Mouse (Mus musculus) lung, embryonic 15.5 days (tissue): ENCODE data around the gene Ecel1. TPM values are rescaled to one million over a fixed set of nuclear protein-coding genes. Genes with fewer than 3 reads are reported as not detected.

Experiments
- ATAC-seq: fragments of 200-750 bp; cut with Nextera tagmentation; 2 replicates; pipeline ENCODE4 v1.8.0; 2017; ENCODE audit warnings: moderate number of reproducible peaks, borderline replicate concordance; ENCODE audit not compliant: low FRiP score, low TSS enrichment; ENCODE audit errors: extremely low read depth
- H3K27ac ChIP-seq: fragments of 300-500 bp; sonication (generic); 2 replicates; pipeline ENCODE4 v1.5.1; 2015; ENCODE audit warnings: moderate library complexity, mild to moderate bottlenecking, inconsistent platforms
- H3K27me3 ChIP-seq: fragments of 300-500 bp; sonication (generic); 2 replicates; pipeline ENCODE4 v1.6.1; 2015; ENCODE audit warnings: inconsistent platforms
- H3K36me3 ChIP-seq: fragments of 300-500 bp; sonication (generic); 2 replicates; pipeline ENCODE4 v1.6.1; 2015; ENCODE audit warnings: inconsistent platforms
- H3K4me1 ChIP-seq: fragments of 300-500 bp; sonication (generic); 2 replicates; pipeline ENCODE4 v1.6.1; 2015; ENCODE audit warnings: inconsistent platforms
- H3K4me2 ChIP-seq: fragments of 300-500 bp; sonication (generic); 2 replicates; pipeline ENCODE4 v1.6.1; 2015; ENCODE audit warnings: inconsistent platforms, mild to moderate bottlenecking, moderate library complexity
- H3K4me3 ChIP-seq: fragments of 300-500 bp; sonication (generic); 2 replicates; pipeline ENCODE4 v1.5.1; 2015; ENCODE audit warnings: mild to moderate bottlenecking, inconsistent platforms
- H3K9ac ChIP-seq: fragments of 300-500 bp; sonication (generic); 2 replicates; pipeline ENCODE4 v1.6.1; 2015; ENCODE audit warnings: inconsistent platforms
- H3K9me3 ChIP-seq: fragments of 300-500 bp; sonication (generic); 2 replicates; pipeline ENCODE4 v1.6.1; 2016; ENCODE audit warnings: inconsistent platforms
- WGBS: fragments of 180-500 bp; shearing (Covaris S2); methylation state at CpG from one replicate; pipeline ENCODE4 v1.1.7; 2015; 5-methylcytosine and 5-hydroxymethylcytosine counted together
- polyA plus RNA-seq: library from polyadenylated mRNA; unstranded; fragments of >200 nt; fragmentation: Nextera tagmentation; extraction: Ambion mirVana; gene quantifications from 2 replicates; pipeline ENCODE4 v1.2.1, GENCODE M21; 2015

Ecel1 gene
- polyA plus RNA-seq, 1 experiment from 2014 or later, result 1.2 TPM

GRCm38 (mm10) chr1:87164796-87165184 is 8.5 kb upstream of the Ecel1 start:
- Histone ChIP-seq H3K27ac (no peak overlapping the region), H3K9ac (no peak overlapping the region), H3K27me3 (peaks cover 48% of the 10 kb centered on the region; the same call in 1 of the 2 replicates), H3K4me3 (no peak overlapping the region), H3K4me2 (no peak overlapping the region), H3K36me3 (no peaks in the 10 kb centered on the region), H3K4me1 (no peaks in the 10 kb centered on the region), H3K9me3 (no peaks in the 10 kb centered on the region)
- 45% methylated on average over 9 of the region's 9 CpGs for WGBS
- no peak for ATAC-seq

DNA sequence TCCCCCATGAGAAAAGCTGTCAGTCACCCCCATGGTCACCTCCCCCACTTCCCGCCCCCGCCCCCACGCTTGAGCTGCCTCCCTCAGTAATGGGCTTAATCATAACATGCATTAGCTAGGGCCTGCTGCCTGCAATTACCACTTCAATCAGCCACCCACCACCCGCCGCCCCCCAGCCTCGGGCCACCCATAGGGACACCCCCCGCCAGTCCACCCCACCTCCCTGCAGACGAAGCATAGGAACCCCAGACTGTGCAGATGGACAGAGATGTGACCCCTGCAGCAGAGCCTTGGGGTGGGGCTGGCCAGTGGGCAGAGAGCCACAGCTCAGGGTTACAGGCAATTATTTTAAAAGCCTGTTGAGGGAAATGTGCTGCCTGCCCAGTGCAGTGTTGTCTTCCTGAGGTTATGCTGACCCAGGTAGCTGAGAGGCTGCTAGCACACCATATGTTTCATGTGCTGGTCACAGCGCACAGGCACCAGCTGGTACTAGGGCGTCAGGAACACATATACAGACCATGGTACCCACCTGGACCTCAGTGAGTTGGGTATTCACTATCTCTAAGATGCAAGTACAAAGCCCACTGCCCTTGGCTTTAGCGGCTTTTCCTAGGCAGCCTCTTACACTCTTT is 8.0 kb upstream of the Ecel1 start:
- Histone ChIP-seq H3K4me3 (no peak overlapping the region), H3K27ac (no peak overlapping the region), H3K4me1 (no peaks in the 10 kb centered on the region), H3K9ac (no peak overlapping the region), H3K36me3 (no peaks in the 10 kb centered on the region), H3K4me2 (no peak overlapping the region), H3K27me3 (peaks cover 46% of the 10 kb centered on the region; the same call in 1 of the 2 replicates), H3K9me3 (no peaks in the 10 kb centered on the region)
- no peak for ATAC-seq
- WGBS, result 23% methylated on average over 11 of the region's 11 CpGs

DNA sequence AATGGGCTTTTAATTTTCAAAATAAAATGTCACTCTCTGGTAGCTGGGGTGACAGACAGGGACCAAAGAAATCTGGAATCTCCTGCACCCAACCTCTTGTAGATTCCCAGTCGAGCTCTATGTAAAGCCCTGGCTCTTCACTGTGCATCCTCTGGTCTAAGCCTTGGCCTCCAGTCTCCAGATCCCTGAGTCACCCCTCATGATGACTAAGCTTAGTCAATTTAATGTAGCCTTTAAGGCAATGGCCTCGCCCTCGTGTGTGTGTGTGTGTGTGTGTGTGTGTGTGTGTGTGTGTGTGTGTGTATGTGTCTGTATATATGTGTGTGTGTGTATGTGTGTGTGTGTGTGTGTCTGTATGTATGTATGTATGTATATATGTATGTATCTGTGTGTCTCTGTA is 3.1 kb upstream of the Ecel1 start:
- H3K9ac ChIP-seq, result no peak overlapping the region
- H3K4me1 ChIP-seq, result peaks cover 14% of the 10 kb centered on the region
- H3K4me3 ChIP-seq, result no peak overlapping the region
- no peak overlapping the region for H3K27ac ChIP-seq
- H3K27me3 ChIP-seq, result peaks cover 65% of the 10 kb centered on the region
- no peaks in the 10 kb centered on the region for H3K9me3 ChIP-seq
- no peak overlapping the region for H3K4me2 ChIP-seq
- no peaks in the 10 kb centered on the region for H3K36me3 ChIP-seq
- ATAC-seq, result no peak
- WGBS, result 62% methylated on average over 3 of the region's 3 CpGs

- 1% methylated on average over 33 of the region's 56 CpGs for WGBS
- Histone ChIP-seq H3K9me3 (no peaks in the 10 kb centered on the region), H3K36me3 (no peaks in the 10 kb centered on the region), H3K9ac (no peak overlapping the region), H3K4me2 (peak overlapping the region; percentile 55), H3K27me3 (peaks cover 95% of the 10 kb centered on the region), H3K4me3 (peak overlapping the region; percentile 35), H3K4me1 (peaks cover 21% of the 10 kb centered on the region), H3K27ac (no peak overlapping the region)
- ATAC-seq, result no peak
Measured at GRCm38 (mm10) chr1:87155531-87156198, 656 bp downstream of the Ecel1 start.

GRCm38 (mm10) chr1:87154501-87155120 is 1.7 kb downstream of the Ecel1 start:
- Histone ChIP-seq H3K27me3 (peaks cover 97% of the 10 kb centered on the region), H3K9ac (no peak overlapping the region), H3K4me2 (peak overlapping the region; percentile 56), H3K4me1 (peaks cover 21% of the 10 kb centered on the region), H3K4me3 (peak overlapping the region; percentile 34), H3K36me3 (no peaks in the 10 kb centered on the region), H3K27ac (no peak overlapping the region), H3K9me3 (no peaks in the 10 kb centered on the region)
- 1% methylated on average over 58 of the region's 58 CpGs for WGBS
- no peak for ATAC-seq

- Histone ChIP-seq H3K4me3 (peak overlapping the region; percentile 34), H3K9me3 (no peaks in the 10 kb centered on the region), H3K4me1 (peaks cover 21% of the 10 kb centered on the region), H3K27ac (no peak overlapping the region), H3K36me3 (no peaks in the 10 kb centered on the region), H3K27me3 (peaks cover 94% of the 10 kb centered on the region), H3K4me2 (peak overlapping the region; percentile 56), H3K9ac (no peak overlapping the region)
- whole genome bisulfite sequencing, result under 1% methylated on average over 72 of the region's 72 CpGs
- no peak for ATAC-seq
Measured at GRCm38 (mm10) chr1:87153776-87154500, 2.4 kb downstream of the Ecel1 start.

GRCm38 (mm10) chr1:87151286-87151685 is 5.0 kb downstream of the Ecel1 start:
- Histone ChIP-seq H3K9me3 (no peaks in the 10 kb centered on the region), H3K4me2 (no peak overlapping the region), H3K27me3 (peaks cover 67% of the 10 kb centered on the region), H3K27ac (no peak overlapping the region), H3K4me1 (peaks cover 21% of the 10 kb centered on the region), H3K4me3 (no peak overlapping the region), H3K9ac (no peak overlapping the region), H3K36me3 (no peaks in the 10 kb centered on the region)
- ATAC-seq, result no peak
- WGBS, result 60% methylated on average over 6 of the region's 6 CpGs

DNA sequence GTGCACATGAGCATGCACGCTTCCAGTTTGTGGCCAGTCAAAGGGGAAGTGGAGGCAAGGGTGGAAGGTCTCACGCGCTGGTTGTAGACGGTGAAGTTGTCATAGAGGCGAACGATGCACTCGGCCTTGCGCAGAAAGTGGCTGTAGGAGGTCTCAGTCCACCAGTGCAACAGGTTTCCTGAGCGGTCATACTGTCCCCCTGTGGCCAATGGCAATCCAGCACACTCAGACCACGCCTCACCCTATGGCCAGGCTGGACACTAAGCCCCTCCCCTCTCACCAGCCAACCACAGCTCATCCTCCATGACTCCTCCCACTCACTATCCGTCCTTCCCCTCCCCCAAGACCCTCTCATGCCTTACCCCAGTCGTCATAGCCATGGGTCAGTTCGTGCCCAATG is 6.9 kb downstream of the Ecel1 start:
- ATAC-seq, result no peak
- Histone ChIP-seq H3K27me3 (peaks cover 49% of the 10 kb centered on the region), H3K4me3 (no peak overlapping the region), H3K9me3 (no peaks in the 10 kb centered on the region), H3K9ac (no peak overlapping the region), H3K27ac (no peak overlapping the region), H3K36me3 (no peaks in the 10 kb centered on the region), H3K4me2 (no peak overlapping the region), H3K4me1 (peaks cover 7% of the 10 kb centered on the region; the same call in 1 of the 2 replicates)
- WGBS, result 29% methylated on average over 13 of the region's 13 CpGs

GRCm38 (mm10) chr1:87143141-87143540 is 13.2 kb downstream of the Ecel1 start:
- Histone ChIP-seq H3K9ac (no peak overlapping the region), H3K27me3 (no peaks in the 10 kb centered on the region), H3K4me2 (no peak overlapping the region), H3K36me3 (no peaks in the 10 kb centered on the region), H3K27ac (no peak overlapping the region), H3K9me3 (no peaks in the 10 kb centered on the region), H3K4me3 (no peak overlapping the region), H3K4me1 (no peaks in the 10 kb centered on the region)
- ATAC-seq, result no peak
- 76% methylated on average over 10 of the region's 10 CpGs for WGBS

- no peaks in the 10 kb centered on the region for H3K36me3 ChIP-seq
- no peaks in the 10 kb centered on the region for H3K27me3 ChIP-seq
- H3K4me2 ChIP-seq, result no peak overlapping the region
- H3K27ac ChIP-seq, result no peak overlapping the region
- no peak overlapping the region for H3K9ac ChIP-seq
- H3K9me3 ChIP-seq, result no peaks in the 10 kb centered on the region
- WGBS, result 60% methylated on average over 9 of the region's 9 CpGs
- H3K4me1 ChIP-seq, result no peaks in the 10 kb centered on the region
- no peak overlapping the region for H3K4me3 ChIP-seq
- ATAC-seq, result no peak
Measured at GRCm38 (mm10) chr1:87142456-87142855, 13.9 kb downstream of the Ecel1 start.

DNA sequence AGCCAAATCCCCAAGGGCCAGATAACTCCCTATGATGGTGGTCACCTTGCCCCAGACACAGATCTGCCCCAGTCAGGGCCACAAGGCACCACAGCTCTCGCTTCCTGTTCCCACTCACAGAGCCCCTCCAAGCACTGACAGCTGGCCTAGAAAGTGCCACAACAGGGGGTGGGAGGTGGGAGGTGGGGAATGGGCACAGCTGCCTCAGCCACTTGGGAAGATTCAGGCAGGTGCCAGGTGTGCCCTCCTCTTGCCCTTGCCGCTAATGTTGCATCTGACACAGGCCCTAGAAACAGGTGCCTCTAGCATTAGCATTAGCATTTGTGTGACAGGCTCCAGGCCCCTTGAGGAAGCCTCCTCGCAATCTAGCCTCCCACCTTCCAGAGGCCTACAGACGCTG is 14.8 kb downstream of the Ecel1 start:
- no peak overlapping the region for H3K9ac ChIP-seq
- no peaks in the 10 kb centered on the region for H3K4me1 ChIP-seq
- 90% methylated on average over 4 of the region's 4 CpGs for WGBS
- H3K36me3 ChIP-seq, result no peaks in the 10 kb centered on the region
- H3K27me3 ChIP-seq, result no peaks in the 10 kb centered on the region
- H3K27ac ChIP-seq, result no peak overlapping the region
- H3K9me3 ChIP-seq, result no peaks in the 10 kb centered on the region
- no peak overlapping the region for H3K4me2 ChIP-seq
- H3K4me3 ChIP-seq, result no peak overlapping the region
- ATAC-seq, result no peak

- Histone ChIP-seq H3K9ac (no peak overlapping the region), H3K4me3 (no peak overlapping the region), H3K4me2 (no peak overlapping the region), H3K36me3 (no peaks in the 10 kb centered on the region), H3K27ac (no peak overlapping the region), H3K9me3 (no peaks in the 10 kb centered on the region), H3K27me3 (peaks cover 30% of the 10 kb centered on the region), H3K4me1 (no peaks in the 10 kb centered on the region)
- 72% methylated on average over 4 of the region's 4 CpGs for WGBS
- no peak for ATAC-seq
Measured at GRCm38 (mm10) chr1:87131803-87132202, 24.5 kb downstream of the Ecel1 start.
